Mouse (Mus musculus) lung, postnatal 36 days (tissue): Measurements from ENCODE around the gene Mertk.
A peak's percentile ranks its signal among the peaks of the same experiment; 100 is the strongest.

Source experiments
- DNase-seq: peaks from one replicate; pipeline ENCODE4 v3.0.0; 2022; ENCODE audit warnings: mixed read lengths

Mertk gene

GRCm38 (mm10) chr2:128726067-128726466 lies 27.3 kb downstream of the Mertk start:
- DNase-seq: no peak

- DNase-seq: no peak
Measured at GRCm38 (mm10) chr2:128726626-128727025, 27.9 kb downstream of the Mertk start.

GRCm38 (mm10) chr2:128727552-128727951 lies 28.8 kb downstream of the Mertk start:
- peak; percentile 57 for DNase-seq

- DNase-seq: no peak
Measured at GRCm38 (mm10) chr2:128728066-128728465, 29.3 kb downstream of the Mertk start.

- DNase-seq: no peak
Measured at GRCm38 (mm10) chr2:128729141-128729540, 30.4 kb downstream of the Mertk start.

- no peak for DNase-seq
Measured at GRCm38 (mm10) chr2:128731514-128731913, 32.8 kb downstream of the Mertk start.

GRCm38 (mm10) chr2:128731951-128732350 lies 33.2 kb downstream of the Mertk start:
- DNase-seq: no peak

- DNase-seq: peak; percentile 58
Measured at GRCm38 (mm10) chr2:128735089-128735488, 36.3 kb downstream of the Mertk start.

- DNase-seq: no peak
Measured at GRCm38 (mm10) chr2:128737051-128737450, 38.3 kb downstream of the Mertk start.

- no peak for DNase-seq
Measured at GRCm38 (mm10) chr2:128737796-128738195, 39.0 kb downstream of the Mertk start.

- DNase-seq: peak; percentile 76
Measured at GRCm38 (mm10) chr2:128738725-128739258, 40.0 kb downstream of the Mertk start.

- DNase-seq: peak; percentile 51
Measured at GRCm38 (mm10) chr2:128745879-128746620, 47.3 kb downstream of the Mertk start.

- DNase-seq: peak; percentile 74
Measured at GRCm38 (mm10) chr2:128746621-128747151, 47.9 kb downstream of the Mertk start.

GRCm38 (mm10) chr2:128747433-128748028 lies 48.8 kb downstream of the Mertk start:
- DNase-seq: peak; percentile 67

GRCm38 (mm10) chr2:128748171-128748570 lies 49.4 kb downstream of the Mertk start:
- DNase-seq: no peak

- DNase-seq: no peak
Measured at GRCm38 (mm10) chr2:128751030-128751429, 52.3 kb downstream of the Mertk start.

- DNase-seq: peak; percentile 58
Measured at GRCm38 (mm10) chr2:128753295-128753873, 54.6 kb downstream of the Mertk start.

- no peak for DNase-seq
Measured at GRCm38 (mm10) chr2:128755149-128755691, 56.5 kb downstream of the Mertk start.

- peak; percentile 31 for DNase-seq
Measured at GRCm38 (mm10) chr2:128758724-128759340, 60.1 kb downstream of the Mertk start.

- DNase-seq: no peak
Measured at GRCm38 (mm10) chr2:128762008-128762407, 63.3 kb downstream of the Mertk start.

GRCm38 (mm10) chr2:128765787-128766186 lies 67.0 kb downstream of the Mertk start:
- no peak for DNase-seq

GRCm38 (mm10) chr2:128768545-128769247 lies 69.9 kb downstream of the Mertk start:
- DNase-seq: no peak
